Mouse (Mus musculus): ENCODE data around the gene Hal. TPM values are rescaled to one million over a fixed set of nuclear protein-coding genes. Genes with fewer than 3 reads are reported as not detected.
A peak's percentile ranks its signal among the peaks of the same experiment; 100 is the strongest.

Gene Hal
- under 1 TPM; 0.21 to 0.50 TPM for total RNA-seq (2021)

- no peak for DNase-seq (ENCODE audit: low spot score)
- intact Hi-C loops (cut with DNase I) = loop anchor here (5.0 kb wide), 1 partner anchor 89 kb away; no protein-coding TSS in a partner anchor
Measured at GRCm38 (mm10) chr10:93488066-93488827, at the start of gene Hal. Gene Hal, plus strand, starts transcription at chr10:93488768.

- intact Hi-C loops (cut with DNase I) = no loop called here
- no peak for DNase-seq (ENCODE audit: low spot score)
Measured at GRCm38 (mm10) chr10:93441501-93441900, 47.1 kb upstream of the Hal start.

GRCm38 (mm10) chr10:93442183-93442582, 46.4 kb upstream of the Hal start:
- no peak for DNase-seq (ENCODE audit: low spot score)
- intact Hi-C loops (cut with DNase I) = no loop called here

GRCm38 (mm10) chr10:93444407-93444806, 44.2 kb upstream of the Hal start:
- intact Hi-C loops (cut with DNase I) = no loop called here

GRCm38 (mm10) chr10:93447398-93447797, 41.2 kb upstream of the Hal start:
- intact Hi-C loops (cut with DNase I) = no loop called here
- DNase-seq (ENCODE audit: low spot score) = no peak

More at GRCm38 (mm10) chr10:93444407-93444806, 44.2 kb upstream of the Hal start:
- DNase-seq (ENCODE audit: low spot score) = no peak

- no peak for DNase-seq (ENCODE audit: low spot score)
- intact Hi-C loops (cut with DNase I) = no loop called here
Measured at GRCm38 (mm10) chr10:93454652-93455014, 33.9 kb upstream of the Hal start.

- DNase-seq (ENCODE audit: low spot score) = no peak
Measured at GRCm38 (mm10) chr10:93460106-93460505, 28.5 kb upstream of the Hal start.

GRCm38 (mm10) chr10:93462692-93463382, 25.7 kb upstream of the Hal start:
- no peak for DNase-seq (ENCODE audit: low spot score)
- intact Hi-C loops (cut with DNase I) = no loop called here

More at GRCm38 (mm10) chr10:93460106-93460505, 28.5 kb upstream of the Hal start:
- intact Hi-C loops (cut with DNase I) = no loop called here

GRCm38 (mm10) chr10:93463611-93464010, 25.0 kb upstream of the Hal start:
- DNase-seq (ENCODE audit: low spot score) = no peak
- intact Hi-C loops (cut with DNase I) = no loop called here

- DNase-seq (ENCODE audit: low spot score) = no peak
- intact Hi-C loops (cut with DNase I) = no loop called here
Measured at GRCm38 (mm10) chr10:93467259-93467658, 21.3 kb upstream of the Hal start.

GRCm38 (mm10) chr10:93467791-93468190, 20.8 kb upstream of the Hal start:
- intact Hi-C loops (cut with DNase I) = no loop called here
- DNase-seq (ENCODE audit: low spot score) = no peak

GRCm38 (mm10) chr10:93471415-93471814, 17.2 kb upstream of the Hal start:
- intact Hi-C loops (cut with DNase I) = loop anchor here (1.0 to 10.0 kb wide), 4 partner anchors 46 to 427 kb away; partner anchors contain the start of gene Cdk17
- peak; percentile 49 for DNase-seq (ENCODE audit: low spot score)

- intact Hi-C loops (cut with DNase I) = no loop called here
- DNase-seq (ENCODE audit: low spot score) = no peak
Measured at GRCm38 (mm10) chr10:93484511-93484910, 4.1 kb upstream of the Hal start.

GRCm38 (mm10) chr10:93485055-93485691, 3.4 kb upstream of the Hal start:
- intact Hi-C loops (cut with DNase I) = loop anchor here (5.0 kb wide), 1 partner anchor 92 kb away; no protein-coding TSS in a partner anchor
- DNase-seq (ENCODE audit: low spot score) = no peak

- DNase-seq (ENCODE audit: low spot score) = no peak
- intact Hi-C loops (cut with DNase I) = loop anchor here (2.0 to 5.0 kb wide), 2 partner anchors 62 to 91 kb away; no protein-coding TSS in a partner anchor
Measured at GRCm38 (mm10) chr10:93486622-93487021, 1.9 kb upstream of the Hal start.

GRCm38 (mm10) chr10:93488828-93489226, 259 bp downstream of the Hal start:
- DNase-seq (ENCODE audit: low spot score) = no peak
- intact Hi-C loops (cut with DNase I) = loop anchor here (5.0 kb wide), 1 partner anchor 88 kb away; no protein-coding TSS in a partner anchor

- intact Hi-C loops (cut with DNase I) = no loop called here
- DNase-seq (ENCODE audit: low spot score) = no peak
Measured at GRCm38 (mm10) chr10:93490451-93490850, 1.9 kb downstream of the Hal start.

GRCm38 (mm10) chr10:93500864-93501263, 12.3 kb downstream of the Hal start:
- intact Hi-C loops (cut with DNase I) = no loop called here
- DNase-seq (ENCODE audit: low spot score) = no peak

- no peak for DNase-seq (ENCODE audit: low spot score)
- intact Hi-C loops (cut with DNase I) = no loop called here
Measured at GRCm38 (mm10) chr10:93501346-93501745, 12.8 kb downstream of the Hal start.

- intact Hi-C loops (cut with DNase I) = no loop called here
- DNase-seq (ENCODE audit: low spot score) = no peak
Measured at GRCm38 (mm10) chr10:93508383-93508970, 19.9 kb downstream of the Hal start.
